Mouse (Mus musculus) liver (tissue): ENCODE measurements around the gene Pknox2.

Experiments used
- DNase-seq: peaks from one replicate; pipeline ENCODE4 v3.0.0-alpha.2; 2020; ENCODE audit warnings: mixed read lengths

Pknox2 gene

DNA sequence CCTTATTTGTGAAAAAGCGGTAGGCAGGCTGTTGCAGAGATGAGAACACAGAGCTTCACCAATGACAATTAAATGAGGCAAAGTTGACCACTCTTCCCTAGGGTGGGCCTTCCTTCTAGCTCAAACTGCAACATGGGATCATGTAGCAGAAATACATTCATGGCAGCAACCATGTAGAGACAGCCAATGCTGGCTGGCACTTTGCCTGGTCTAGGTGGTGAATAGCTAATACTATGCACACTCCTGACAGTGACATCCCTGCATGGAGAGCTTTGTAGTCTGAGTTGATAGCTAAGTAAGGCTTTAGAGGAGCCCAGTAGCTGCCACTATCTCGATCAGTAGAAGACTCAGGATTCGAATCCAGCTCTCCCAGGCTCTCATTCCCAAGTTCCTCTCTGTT lies 48.6 kb downstream of the Pknox2 start:
- no peak for DNase-seq

DNA sequence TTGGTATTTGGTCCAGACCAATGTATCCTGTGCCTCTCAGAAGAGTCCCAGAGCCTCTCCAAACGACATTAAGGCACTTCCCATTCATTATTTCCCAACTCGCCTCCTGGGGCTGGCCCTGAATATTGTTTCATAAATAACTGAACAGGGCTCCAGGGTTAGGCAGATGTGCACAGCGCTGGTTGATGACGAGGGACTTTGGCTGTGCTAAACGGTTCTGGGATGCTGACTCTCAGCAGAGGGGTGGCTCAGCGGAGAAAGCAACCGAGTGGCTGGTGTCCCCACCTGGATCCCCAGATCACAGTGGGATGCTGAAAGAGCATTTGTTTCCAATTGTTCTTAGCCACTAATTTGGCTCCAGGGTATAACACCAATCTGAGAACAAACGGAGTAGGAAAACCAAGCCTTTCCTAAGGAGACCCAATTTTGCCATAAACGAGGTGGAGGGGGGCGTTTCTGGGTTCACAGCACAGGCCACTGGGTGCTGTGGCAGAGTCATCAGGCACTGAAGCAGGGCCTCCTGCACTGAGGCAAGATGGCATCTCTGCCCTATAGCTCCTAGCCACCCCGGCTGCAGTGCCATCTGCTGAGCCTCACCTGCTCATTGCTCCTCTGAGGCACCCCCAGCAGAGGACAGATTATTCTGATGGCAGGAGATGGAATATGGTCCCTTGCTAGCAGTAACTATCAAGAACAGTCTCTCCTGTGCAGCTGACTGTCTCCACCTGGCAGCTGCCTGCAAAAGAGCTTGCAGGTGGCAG lies 52.8 kb downstream of the Pknox2 start:
- DNase-seq = no peak

DNA sequence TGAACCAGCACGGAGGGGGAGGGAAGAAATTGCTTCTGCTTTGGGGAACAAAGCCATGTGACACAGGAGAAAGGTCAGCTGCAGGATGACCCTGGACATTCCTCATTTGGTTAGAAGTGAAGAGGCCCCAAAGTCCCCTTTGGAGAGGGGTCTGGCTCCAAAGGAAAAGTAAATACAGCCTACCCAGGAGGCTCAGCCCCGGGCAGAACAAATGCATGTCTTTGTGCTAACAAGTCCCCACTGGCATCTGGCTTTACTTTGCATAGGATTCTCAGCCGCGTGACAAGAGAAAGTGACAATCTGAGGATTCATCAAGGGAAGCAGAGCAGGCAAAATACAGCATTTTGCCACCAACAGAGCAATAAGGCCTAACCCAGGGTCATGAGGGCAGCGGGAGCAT lies 54.1 kb downstream of the Pknox2 start:
- peak; percentile 21 for DNase-seq

DNA sequence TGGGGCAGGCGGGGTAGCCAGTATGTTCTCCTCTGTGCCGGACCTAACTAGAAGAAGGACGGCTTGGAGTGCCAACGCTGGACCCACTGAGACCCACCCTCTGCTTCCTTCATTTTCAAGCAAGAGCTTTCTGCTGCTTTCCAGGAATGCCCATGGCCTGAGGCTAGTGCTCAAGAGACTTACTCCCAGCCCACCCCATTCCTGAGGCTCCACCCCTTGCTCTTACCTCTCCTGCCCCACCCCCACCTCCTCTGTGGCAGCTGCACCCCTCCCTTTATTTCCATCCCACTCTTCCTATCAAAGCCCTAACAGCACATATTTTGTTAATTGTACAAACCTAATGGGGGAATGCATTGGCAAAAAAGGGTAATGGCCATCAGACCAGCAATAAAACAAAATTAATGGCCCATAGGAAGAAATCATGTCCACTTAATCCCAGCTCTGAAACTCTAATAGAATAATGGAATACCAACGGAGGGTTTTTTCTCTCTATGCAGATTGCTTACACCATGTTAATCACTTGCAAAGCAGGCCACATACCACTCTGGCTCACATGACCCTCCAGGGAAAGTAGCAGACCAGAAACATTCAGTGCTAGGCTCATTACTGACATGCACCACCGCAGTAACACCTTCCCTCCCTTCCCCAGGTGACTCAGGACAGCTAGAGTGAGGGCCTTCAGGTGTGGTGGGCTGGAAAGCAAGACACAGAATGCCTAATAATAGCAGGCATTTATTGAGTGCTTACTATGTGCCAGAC lies 57.1 kb downstream of the Pknox2 start:
- no peak for DNase-seq

DNA sequence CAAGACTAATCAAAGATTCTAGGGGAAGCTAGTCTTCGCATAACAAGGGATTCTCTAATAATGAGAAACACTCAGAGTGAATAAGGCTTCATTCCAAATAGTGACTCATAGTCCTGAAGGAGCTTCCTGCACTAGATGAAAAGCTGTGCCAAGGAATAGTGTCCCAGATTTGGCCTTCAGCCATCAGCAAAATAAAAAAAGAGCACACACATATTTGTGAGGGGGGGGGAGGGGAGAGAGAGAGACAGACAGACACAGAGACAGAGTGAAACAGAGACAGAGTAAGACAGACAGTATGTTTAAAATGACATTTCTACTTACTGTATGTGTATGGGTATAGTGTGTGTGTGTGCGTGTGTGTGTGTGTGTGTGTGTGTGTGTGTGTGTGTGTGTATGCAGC lies 61.8 kb downstream of the Pknox2 start:
- no peak for DNase-seq

DNA sequence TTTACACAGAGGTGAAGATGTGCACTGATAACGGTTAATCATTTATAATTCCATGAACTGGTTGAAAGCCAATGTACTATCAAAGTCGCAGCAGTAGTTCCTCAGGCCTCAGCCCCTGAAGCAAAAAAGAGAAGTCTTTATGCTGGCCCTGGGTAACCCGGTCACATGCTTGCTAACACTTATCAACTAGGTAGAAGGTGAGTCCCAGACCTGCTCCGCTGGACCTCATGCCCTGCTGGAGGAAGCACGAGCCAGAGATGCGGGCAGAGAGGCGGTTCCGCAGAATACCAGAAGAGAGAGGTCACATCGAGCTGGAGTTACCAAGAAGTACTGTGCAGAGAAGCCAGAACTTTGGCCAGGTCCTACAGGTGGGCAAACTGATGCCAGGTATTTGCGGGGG lies 65.0 kb downstream of the Pknox2 start:
- no peak for DNase-seq

DNA sequence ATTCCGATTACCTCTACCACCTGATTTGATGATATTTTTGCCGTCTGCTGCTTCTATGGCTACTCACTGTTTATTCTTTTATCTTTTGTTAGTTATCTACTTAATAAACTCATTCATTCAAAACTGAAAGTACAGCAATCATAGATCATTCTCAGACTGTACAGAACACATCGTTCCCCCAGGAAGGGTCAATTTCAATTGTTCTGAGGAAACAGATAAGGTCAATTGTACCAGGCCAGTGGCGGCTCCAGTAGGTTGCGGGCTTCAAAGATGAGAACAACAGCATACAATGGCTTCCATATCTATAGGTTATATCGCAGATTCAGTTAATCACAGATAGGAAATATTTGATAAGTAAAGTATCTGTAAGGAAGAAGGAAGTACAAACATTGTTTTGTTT lies 66.9 kb downstream of the Pknox2 start:
- no peak for DNase-seq

DNA sequence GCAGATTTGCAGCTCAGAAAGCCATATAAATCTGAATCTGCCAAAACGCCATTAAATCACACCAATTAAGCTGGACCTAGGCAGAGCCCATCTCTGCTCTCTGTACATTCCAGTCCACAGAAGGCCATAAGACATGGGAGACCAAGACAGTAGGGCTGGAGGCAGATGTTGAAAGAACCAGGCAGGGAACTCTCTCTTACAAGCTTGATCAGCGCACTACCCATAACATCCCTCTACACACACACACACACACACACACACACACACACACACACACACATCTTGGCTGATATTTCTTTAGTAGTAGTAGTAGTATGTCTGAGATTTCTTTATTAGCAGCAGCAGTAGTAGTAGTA lies 70.2 kb downstream of the Pknox2 start:
- DNase-seq = no peak

DNA sequence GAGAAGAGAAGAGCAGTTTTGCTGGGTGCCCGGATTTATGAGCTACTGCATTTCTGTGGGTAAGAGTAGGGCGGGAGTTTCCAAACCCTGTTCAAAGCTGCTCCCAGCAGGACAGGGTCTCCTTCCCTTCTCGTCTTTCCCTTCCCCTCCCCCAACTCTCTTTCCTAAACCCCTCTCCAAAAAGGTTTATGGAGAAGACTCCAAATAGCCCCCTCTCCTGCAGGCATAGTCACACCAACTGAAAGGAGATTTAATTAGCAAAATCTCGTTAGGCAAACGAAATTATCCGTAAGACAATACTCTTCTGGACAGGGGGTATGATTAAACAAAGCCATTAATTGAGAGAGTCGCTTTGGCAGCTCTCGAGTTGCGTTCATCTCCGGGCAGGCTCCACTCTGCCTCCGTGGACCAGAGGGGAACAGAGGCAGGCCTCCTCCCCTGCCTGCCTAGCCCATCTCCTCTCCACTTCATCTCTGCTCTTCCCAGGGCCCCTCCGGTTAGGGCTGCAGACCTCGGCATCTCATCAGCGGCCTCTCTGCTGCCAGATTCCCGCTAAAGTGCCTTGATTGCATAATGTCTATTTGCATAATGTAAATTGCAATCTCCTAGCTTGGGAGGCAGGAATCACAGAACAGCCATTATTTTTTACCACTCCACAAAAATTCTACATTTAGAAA lies 70.7 kb downstream of the Pknox2 start:
- DNase-seq = no peak

DNA sequence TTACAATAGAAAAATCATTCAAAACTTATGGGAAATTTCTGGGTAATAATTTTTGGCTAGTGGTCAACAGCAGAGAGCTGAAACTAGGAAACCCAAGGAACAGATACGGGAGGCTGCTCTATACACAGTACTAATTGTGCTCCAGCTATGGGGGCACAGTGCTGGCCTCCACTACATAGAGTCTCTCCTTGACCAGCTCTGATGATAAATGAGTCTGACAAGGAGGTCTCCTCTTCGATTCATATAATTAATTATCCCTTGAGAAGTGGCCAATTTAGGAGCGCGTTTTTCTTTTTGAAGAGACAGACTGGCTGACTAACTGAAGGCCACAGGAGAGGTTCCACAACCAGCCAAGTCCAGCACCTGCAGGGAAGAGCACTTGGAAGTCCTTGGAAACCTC lies 71.3 kb downstream of the Pknox2 start:
- DNase-seq = no peak

DNA sequence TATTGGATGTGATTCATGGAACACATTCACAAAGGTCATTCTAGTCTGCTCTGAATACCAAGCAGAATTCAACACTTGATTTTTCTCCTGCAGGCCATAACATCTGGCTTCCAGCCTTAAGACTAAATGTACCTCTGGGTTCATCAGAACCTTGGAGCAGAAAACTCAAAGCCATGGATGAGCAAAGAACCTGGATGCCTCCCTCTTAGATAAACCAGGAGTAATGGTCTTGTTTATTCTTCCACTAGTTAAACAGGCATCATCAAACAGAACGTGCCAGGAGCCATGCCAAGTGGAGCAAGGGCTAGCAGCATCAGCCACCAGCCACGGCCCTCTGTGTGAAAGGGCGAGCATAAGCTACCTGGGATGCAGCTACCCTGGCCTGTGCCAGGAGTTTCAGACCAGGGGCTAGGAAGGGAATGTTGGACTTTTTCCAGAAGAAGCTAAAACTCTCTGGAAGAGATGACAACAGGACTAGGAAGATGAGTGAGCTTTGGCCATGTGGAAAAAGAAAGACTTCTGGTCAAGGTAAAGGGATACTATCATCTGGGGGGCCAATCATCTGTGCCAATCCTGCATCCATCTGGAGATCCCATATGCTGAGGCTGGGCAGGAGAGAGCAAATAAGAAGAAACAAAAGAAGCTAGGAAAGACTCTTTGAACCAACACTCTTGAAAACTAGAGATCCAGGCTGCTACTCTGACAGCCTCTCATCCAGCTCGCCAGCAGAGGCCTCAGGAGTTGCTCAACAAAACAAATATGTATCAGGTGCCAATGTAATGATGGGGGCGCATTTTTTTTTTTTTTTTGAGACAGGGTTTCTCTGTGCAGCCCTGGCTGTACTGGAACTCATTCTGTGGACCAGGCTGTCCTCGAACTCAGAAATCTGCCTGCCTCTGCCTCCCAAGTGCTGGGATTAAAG lies 77.6 kb downstream of the Pknox2 start:
- DNase-seq = no peak

DNA sequence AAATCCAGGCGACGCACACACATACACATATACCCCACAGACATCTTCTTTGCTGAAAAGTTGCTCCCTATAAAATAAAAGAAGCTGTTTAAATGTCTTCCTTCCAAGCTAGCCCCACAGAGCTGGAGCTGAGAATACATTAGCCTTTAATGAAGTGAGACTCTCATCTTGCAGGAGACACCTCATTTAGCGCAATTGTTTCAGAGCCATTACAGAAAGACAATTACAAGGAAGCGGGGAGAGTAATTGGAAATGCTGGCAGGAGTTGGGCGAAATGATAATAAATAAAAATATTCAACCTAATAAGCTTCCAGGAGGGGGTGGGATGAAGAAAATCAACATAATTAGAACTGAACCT lies 79.8 kb downstream of the Pknox2 start:
- no peak for DNase-seq

DNA sequence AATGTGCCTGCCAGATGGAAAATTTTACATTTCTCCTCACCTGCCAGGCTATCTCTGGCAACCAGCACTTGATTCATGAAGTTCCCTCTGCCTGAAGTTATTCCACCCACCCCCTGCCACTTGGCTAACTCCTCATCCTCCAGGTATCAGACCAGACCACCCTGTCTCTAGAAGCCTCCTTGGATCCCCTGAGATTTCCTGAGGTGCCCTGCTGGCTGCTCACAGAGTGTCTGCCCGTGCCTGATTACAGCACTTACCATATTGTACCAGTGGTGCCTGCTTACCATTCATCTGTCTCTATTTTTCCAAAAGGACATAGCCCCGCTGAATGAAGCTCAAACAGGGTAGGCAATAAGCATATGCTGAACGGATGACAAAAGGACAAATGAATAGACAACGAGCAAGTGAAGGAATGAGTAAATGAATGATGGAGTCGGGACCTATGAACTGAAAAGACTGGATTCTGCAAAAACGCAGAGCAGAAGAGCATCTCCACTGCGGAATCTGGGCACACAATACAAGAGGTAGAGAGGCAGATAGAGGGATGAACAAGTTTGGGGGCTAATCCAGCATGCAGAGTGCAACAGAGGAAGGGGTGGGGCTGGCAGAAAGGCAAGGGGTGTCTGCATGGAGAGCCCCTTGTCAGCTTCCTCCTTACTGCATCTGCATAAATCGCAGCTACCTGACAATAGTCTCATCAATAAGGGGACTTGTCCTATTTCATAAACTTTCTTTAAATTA lies 80.3 kb downstream of the Pknox2 start:
- DNase-seq = no peak

DNA sequence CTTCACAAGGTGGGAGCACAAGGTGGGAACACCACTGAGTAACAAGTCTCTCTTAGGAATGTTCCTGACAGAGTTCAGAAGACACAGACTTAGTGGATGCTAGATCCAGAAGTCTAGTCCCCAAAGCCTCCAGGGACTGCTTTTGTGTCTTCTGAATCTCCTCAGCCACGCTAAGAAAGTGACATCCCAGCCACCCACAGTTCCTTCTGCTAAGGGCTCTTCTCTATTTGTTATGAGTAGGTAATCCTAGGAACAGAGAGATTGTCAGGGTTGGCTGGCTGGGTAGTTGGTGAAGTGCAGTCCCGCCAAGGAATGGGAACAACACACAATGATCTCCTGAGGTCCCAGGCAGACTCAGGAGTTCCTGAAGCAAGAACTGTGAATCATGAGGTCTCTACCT lies 85.6 kb downstream of the Pknox2 start:
- no peak for DNase-seq

DNA sequence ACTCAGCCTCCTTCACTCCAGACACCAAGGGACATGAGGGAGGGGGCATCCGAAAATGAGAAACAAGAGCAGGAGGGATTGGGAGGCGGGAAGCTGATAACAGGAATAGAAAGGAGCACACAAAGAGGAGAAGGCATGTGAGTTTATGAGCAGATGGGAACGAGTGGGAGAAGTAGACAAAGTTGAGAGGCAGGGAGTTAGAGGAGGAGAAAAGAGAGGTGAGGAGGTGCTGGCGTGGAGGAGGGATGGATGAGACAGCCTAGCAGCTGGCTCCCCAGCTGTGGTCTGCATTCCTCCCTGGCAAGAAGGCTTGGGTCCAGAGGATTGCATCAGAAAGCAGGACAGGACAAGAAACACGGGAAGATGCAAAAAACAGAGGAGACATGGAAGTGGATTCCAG lies 92.5 kb downstream of the Pknox2 start:
- no peak for DNase-seq

DNA sequence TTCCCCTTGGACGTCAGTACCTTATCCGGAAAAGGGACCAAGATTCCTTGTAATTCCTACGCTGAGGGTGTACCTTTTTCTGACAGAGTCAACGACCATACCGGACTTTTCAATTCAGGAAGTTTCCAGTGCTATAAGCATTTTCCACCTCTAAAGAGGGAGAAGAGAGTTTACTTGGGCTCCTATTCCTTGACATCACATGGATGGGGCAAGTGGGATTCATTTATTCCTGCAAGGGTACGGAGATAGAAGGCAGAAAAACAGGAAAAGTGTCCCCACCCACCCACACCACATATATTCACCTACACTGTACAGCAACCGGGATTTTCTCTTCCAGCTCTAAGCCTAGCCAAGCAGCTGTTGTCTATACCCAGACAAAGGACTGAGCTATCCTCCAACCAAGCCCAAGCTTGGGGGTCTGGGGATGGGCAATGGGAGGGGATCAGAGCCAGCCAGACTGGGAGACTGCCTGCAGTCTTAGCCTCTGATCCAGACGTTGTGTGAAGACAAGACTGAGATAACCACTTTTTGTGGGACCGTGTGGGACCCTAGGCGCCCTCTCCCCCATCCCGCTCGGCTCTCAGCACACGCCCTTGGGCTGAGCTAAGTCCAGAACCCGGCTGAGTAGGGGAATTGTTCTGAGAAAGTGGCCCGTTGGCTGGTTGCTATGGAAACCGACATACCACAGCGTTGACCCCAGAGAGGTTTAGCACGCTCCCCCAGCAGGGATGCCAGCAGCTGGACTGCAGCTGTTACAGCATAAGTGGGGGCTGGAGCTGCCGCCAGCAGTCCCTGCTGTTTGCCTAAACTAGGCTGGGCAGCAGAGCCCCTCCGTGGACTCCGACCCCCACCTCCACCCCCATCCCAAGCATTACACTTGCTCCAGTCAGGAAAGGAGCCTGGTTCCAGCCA lies 93.3 kb downstream of the Pknox2 start:
- DNase-seq = peak; percentile 49

DNA sequence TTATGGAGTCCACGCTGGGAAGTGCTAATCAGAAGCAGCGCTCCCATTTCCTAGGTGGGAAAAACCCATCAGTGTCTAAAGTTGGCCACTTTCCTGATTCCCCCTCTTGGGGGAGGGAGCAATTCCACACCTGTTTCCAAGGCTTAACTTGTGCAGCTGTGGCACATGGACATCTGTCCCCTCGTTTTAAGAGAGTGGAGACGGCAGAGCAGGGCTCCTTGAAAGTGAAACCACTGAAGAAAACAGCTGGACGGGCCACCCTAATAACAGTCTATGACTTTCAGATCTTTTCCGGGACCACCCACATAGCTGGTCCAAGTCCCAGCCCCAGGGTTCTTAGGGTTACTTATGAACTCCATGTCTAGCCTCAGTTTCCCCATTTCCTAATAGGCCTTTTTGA lies 94.2 kb downstream of the Pknox2 start:
- no peak for DNase-seq

DNA sequence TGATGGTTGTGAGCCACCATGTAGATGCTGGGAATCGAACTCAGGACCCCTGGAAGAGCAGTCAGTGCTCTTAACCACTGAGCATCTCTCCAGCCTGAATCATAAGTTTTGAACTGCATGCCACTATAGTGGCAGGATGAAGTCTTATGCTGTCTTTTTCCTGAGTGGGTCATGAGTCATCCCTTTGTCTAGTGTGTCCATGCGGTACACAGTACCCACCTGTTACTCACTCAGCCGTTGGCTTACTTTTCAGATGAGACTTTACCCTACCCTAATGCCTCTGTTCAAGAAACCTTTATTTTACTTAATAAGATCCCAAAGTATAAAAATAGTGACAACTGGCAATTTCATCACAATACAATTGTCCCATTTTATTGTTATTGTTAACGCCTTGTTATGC lies 95.5 kb downstream of the Pknox2 start:
- no peak for DNase-seq

DNA sequence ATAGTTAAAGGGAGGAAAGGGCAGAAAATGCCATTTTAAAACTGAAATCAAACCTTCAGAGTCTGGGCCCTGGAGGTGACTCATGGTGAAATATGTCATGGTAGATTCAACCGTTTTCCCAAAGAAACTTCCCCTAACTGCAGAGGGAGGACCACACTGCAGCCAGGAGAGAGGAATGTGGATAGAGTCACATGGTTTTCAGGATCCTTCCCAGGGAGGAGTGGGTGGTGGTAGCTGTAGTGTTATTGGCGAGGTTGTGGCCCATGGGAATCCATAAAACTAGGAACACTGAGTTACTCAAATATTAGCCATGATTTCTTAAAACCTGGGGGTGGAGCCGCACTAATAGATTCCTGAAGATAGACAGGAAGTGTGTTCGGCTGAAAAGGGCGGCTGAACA lies 99.7 kb downstream of the Pknox2 start:
- no peak for DNase-seq

DNA sequence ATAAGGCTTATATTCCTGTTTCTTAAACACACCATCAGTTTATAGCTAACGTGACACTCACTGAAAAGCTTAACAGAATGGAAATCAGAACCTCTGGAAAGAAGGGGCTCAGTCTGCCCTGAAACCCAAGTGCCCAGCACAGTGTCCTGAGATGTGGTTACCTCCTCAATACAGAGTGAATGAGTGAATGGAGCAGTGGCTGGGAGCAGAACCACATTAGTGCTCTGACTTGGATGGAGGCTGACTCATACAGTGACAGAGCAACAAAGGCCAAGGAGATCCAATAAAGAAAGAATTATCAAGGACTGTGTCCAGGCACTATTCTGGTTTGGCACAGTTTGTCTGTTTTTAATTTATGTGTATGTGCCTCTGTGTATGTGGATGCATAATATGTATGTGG lies 101.3 kb downstream of the Pknox2 start:
- DNase-seq = no peak

DNA sequence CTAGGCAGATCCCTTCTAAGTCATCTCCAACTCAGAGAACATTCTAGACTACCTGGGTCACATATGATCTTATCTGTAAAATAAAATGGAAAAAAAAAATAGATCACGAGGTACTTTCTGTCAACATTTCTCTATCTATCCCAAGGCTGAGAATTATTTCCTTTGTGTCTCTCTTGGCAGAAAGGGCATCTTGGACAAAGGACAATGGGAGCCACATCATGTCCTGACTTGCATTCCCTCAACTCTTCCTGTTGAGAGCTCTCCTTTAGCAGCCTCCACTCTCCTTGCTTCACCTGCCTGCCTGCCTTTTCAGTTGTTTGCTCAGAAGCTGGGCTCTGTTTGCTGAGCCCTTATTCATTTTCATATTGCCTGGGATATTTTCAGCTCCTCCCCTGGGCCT lies 103.0 kb downstream of the Pknox2 start:
- no peak for DNase-seq
